Mouse (Mus musculus) layer of hippocampus, adult 6 months (tissue): ENCODE results near the gene Cog3. TPM values are rescaled to one million over a fixed set of nuclear protein-coding genes. Genes with fewer than 3 reads are reported as not detected.

Experiments
- long read RNA-seq, 2 experiments: library from polyadenylated mRNA; unstranded; transcript quantifications; one replicate each; pipeline ENCODE4 v2.0.0; 2019 to 2020
- polyA plus RNA-seq: library from polyadenylated mRNA; unstranded; fragments of <200 nt; fragmentation: Nextera tagmentation; gene quantifications from 2 replicates; pipeline ENCODE4 v1.2.3, GENCODE M21; 2021

The Cog3 gene
- polyA plus RNA-seq = 7.9 and 8.2 TPM in 2 replicates
- long read RNA-seq, experiment 1, full-length matches to known transcripts = 19 of 25 reads
- long read RNA-seq, experiment 1, partial matches to known transcripts = 6 of 25 reads
- long read RNA-seq, experiment 1, other reads (novel, unspliced or antisense) = 0 of 25 reads
- long read RNA-seq, experiment 2, full-length matches to known transcripts = 88 of 127 reads
- long read RNA-seq, experiment 2, partial matches to known transcripts = 13 of 127 reads
- long read RNA-seq, experiment 2, other reads (novel, unspliced or antisense) = 26 of 127 reads

GRCm38 (mm10) chr14:75753991-75754817 lies at the start of gene Cog3:
Gene Cog3 (minus strand): TSS chr14:75754517.

GRCm38 (mm10) chr14:75786868-75787793 lies 32.8 kb upstream of the Cog3 start, which contains the start of gene Slc25a30:
Gene Slc25a30 (minus strand): TSS chr14:75787037.

Other genes with a start within 250 kb of the Cog3 start
- not detected in 2 replicates for gene Spert, start 161.4 kb downstream of the Cog3 start, polyA plus RNA-seq
- not detected in 2 replicates for gene Erich6b, start 112.3 kb downstream of the Cog3 start, polyA plus RNA-seq
- gene Slc25a30, start 32.5 kb upstream of the Cog3 start, polyA plus RNA-seq = 2.8 and 4.0 TPM in 2 replicates
- gene Tpt1, start 90.6 kb upstream of the Cog3 start, polyA plus RNA-seq = 1,484 and 1,817 TPM in 2 replicates
- gene Kctd4, start 200.5 kb upstream of the Cog3 start, polyA plus RNA-seq = 18.5 and 21.9 TPM in 2 replicates